28 mouse cellular contexts compared by ENCODE assay signal in genomic region chr15:25322601-25323000, GRCm38 (mm10).
DNase-seq lines count a peak whose midpoint lies in the region; ATAC-seq and TF ChIP-seq lines count a peak whose summit lies in the region.
"Had no signal": no experiment of that assay in that cellular context is flagged by ENCODE, and none has a peak within 500 bp of the region (broad histone marks: within the 10 kb centered on the region; RNA-seq: fewer than 3 reads in every experiment).

No protein-coding gene starts in this region.

- no peak overlapping the region for H3K4me3 ChIP-seq in embryonic facial prominence, embryonic 14.5 days (ENCODE audit: low read depth, low read length)
- H3K4me3 ChIP-seq in embryonic facial prominence, embryonic 10.5 days, result no peak overlapping the region
- no peak overlapping the region for H3K4me3 ChIP-seq in layer of hippocampus, adult 2 months
- no peak overlapping the region for H3K4me3 ChIP-seq in macrophage (ENCODE audit: inconsistent target)
- H3K4me3 ChIP-seq: embryonic facial prominence, embryonic 13.5 days; heart, embryonic 15.5 days; hindbrain, embryonic 10.5 days; hindbrain, embryonic 13.5 days had no signal

- no peak for ATAC-seq in embryonic facial prominence, embryonic 14.5 days (ENCODE audit: low read depth)
- ATAC-seq: forebrain, embryonic 14.5 days; forebrain, postnatal 0 days; hindbrain, embryonic 16.5 days had no signal

- no peak for TF ChIP-seq CTCF in layer of hippocampus, adult 2 months (conservative IDR thresholded peaks at IDR 0.05)

- H3K79me2 ChIP-seq in macrophage (ENCODE audit: inconsistent target), result no peaks in the 10 kb centered on the region

- no peaks in the 10 kb centered on the region for H3K9me3 ChIP-seq in embryonic facial prominence, embryonic 14.5 days (ENCODE audit: control insufficient read depth, low read length)
- no peaks in the 10 kb centered on the region for H3K9me3 ChIP-seq in embryonic facial prominence, embryonic 10.5 days
- H3K9me3 ChIP-seq: embryonic facial prominence, embryonic 13.5 days; heart, embryonic 15.5 days; hindbrain, embryonic 10.5 days; hindbrain, embryonic 13.5 days had no signal

- no peaks in the 10 kb centered on the region for H3K4me1 ChIP-seq in embryonic facial prominence, embryonic 14.5 days (ENCODE audit: control insufficient read depth, insufficient read depth, low read length)
- H3K4me1 ChIP-seq in embryonic facial prominence, embryonic 10.5 days, result 0 out of 2 replicates have a peak, but pooled peaks cover 2% of the 10 kb centered on the region
- H3K4me1 ChIP-seq: embryonic facial prominence, embryonic 13.5 days; heart, embryonic 15.5 days; hindbrain, embryonic 10.5 days; hindbrain, embryonic 13.5 days had no signal

- DNase-seq in embryonic facial prominence, embryonic 14.5 days (ENCODE audit: low spot score), result peak; percentile 27
- DNase-seq in embryonic facial prominence, embryonic 10.5 days (ENCODE audit: low spot score), result no peak
- DNase-seq in layer of hippocampus, adult 2 months (ENCODE audit: low spot score in 2 of 2), result no peak
- no peak for DNase-seq in layer of hippocampus, adult 9-11 months
- DNase-seq in urinary bladder, postnatal 36 days (ENCODE audit: low spot score in 2 of 2), result peak; percentile 15 to 18
- no peak for DNase-seq in urinary bladder, postnatal 10 days (ENCODE audit: low spot score)
- no peak for DNase-seq in thymus, postnatal 0 days (ENCODE audit: low spot score)
- DNase-seq: adrenal gland, adult 2 months; adrenal gland, postnatal 14 days; B cell, adult 2 months; cerebellum, adult 11 months; cerebellum, adult 2 months; cerebellum, adult 9-11 months; cerebellum, postnatal 25 days; forebrain, postnatal 0 days; gastrocnemius, postnatal 25 days; heart, postnatal 10 days; heart, postnatal 36 days had no signal

- WGBS in embryonic facial prominence, embryonic 14.5 days, result 59% methylated on average over 2 of the region's 2 CpGs
- 76% methylated on average over 2 of the region's 2 CpGs for WGBS in embryonic facial prominence, embryonic 10.5 days
- 47% methylated on average over 2 of the region's 2 CpGs for WGBS in macrophage (ENCODE audit: missing documents)

- H3K36me3 ChIP-seq in embryonic facial prominence, embryonic 14.5 days (ENCODE audit: control insufficient read depth, insufficient read depth, low read length), result no peaks in the 10 kb centered on the region
- no peaks in the 10 kb centered on the region for H3K36me3 ChIP-seq in embryonic facial prominence, embryonic 10.5 days (replicated peaks)
- H3K36me3 ChIP-seq in macrophage (ENCODE audit: inconsistent target), result no peaks in the 10 kb centered on the region
- H3K36me3 ChIP-seq: embryonic facial prominence, embryonic 13.5 days; G1E; heart, embryonic 15.5 days; hindbrain, embryonic 10.5 days; hindbrain, embryonic 13.5 days had no signal

- no peaks in the 10 kb centered on the region for H3K27me3 ChIP-seq in embryonic facial prominence, embryonic 14.5 days (replicated peaks; ENCODE audit: control insufficient read depth, insufficient read depth, low read length)
- H3K27me3 ChIP-seq in embryonic facial prominence, embryonic 10.5 days (replicated peaks; ENCODE audit: low read depth, poor library complexity, severe bottlenecking), result no peaks in the 10 kb centered on the region
- H3K27me3 ChIP-seq: CH12.LX; embryonic facial prominence, embryonic 13.5 days; heart, embryonic 15.5 days; hindbrain, embryonic 13.5 days had no signal

- H3K4me2 ChIP-seq in embryonic facial prominence, embryonic 14.5 days (ENCODE audit: low read depth, low read length), result no peak overlapping the region
- H3K4me2 ChIP-seq: embryonic facial prominence, embryonic 13.5 days; heart, embryonic 11.5 days; heart, embryonic 15.5 days; hindbrain, embryonic 13.5 days had no signal

- H3K27ac ChIP-seq in embryonic facial prominence, embryonic 14.5 days (replicated peaks; ENCODE audit: low read depth, low read length), result no peak overlapping the region
- no peak overlapping the region for H3K27ac ChIP-seq in embryonic facial prominence, embryonic 10.5 days (replicated peaks)
- H3K27ac ChIP-seq in layer of hippocampus, adult 2 months, result 0 out of 2 replicates have a peak overlapping the region, but pooled peaks have one; percentile 21
- H3K27ac ChIP-seq in macrophage, result peak overlapping the region; percentile 78
- H3K27ac ChIP-seq: embryonic facial prominence, embryonic 13.5 days; heart, embryonic 15.5 days; hindbrain, embryonic 10.5 days; hindbrain, embryonic 13.5 days had no signal

- H3K9ac ChIP-seq in embryonic facial prominence, embryonic 14.5 days (ENCODE audit: low read depth, low read length), result no peak overlapping the region
- H3K9ac ChIP-seq: embryonic facial prominence, embryonic 13.5 days; forebrain, postnatal 0 days; heart, embryonic 15.5 days; hindbrain, embryonic 13.5 days had no signal

Comparison
In these comparisons a context has a peak if more than half of its experiments do, and no peak if none do; other contexts are left out.
1. DNase-seq: peak in embryonic facial prominence, embryonic 14.5 days (single experiment) and urinary bladder, postnatal 36 days (2 of 2); none in embryonic facial prominence, embryonic 10.5 days (single experiment), layer of hippocampus, adult 2 months (0 of 2), layer of hippocampus, adult 9-11 months (single experiment), urinary bladder, postnatal 10 days (single experiment) and thymus, postnatal 0 days (single experiment).
2. H3K27ac ChIP-seq: peak in layer of hippocampus, adult 2 months (single experiment) and macrophage (single experiment); none in embryonic facial prominence, embryonic 14.5 days (single experiment) and embryonic facial prominence, embryonic 10.5 days (single experiment).